19 mouse cellular contexts compared by ENCODE assay signal in the genomic region with DNA sequence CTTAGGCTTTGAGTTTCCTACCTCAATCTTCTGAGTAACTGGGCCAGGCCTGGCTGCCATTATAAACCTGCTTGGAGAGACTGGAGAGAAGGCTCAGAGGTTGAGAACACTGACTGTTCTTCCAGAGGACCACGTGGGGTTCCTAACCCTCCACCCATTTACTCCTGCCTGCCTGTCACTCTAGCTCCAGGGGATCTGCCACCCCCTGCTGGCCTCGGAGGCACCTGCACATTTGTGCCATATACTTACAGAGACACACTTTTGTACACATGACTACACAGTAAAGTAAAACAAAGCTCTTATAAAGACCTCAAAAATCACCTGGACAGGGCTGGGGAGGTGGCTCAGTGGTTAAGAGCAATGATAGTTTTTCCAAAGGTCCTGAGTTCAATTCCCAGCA. TPM values are rescaled to one million over a fixed set of nuclear protein-coding genes. Genes with fewer than 3 reads are reported as not detected.
DNase-seq lines count a peak whose midpoint lies in the region; ATAC-seq and TF ChIP-seq lines count a peak whose summit lies in the region.
"Had no signal": no experiment of that assay in that cellular context is flagged by ENCODE, and none has a peak within 500 bp of the region (broad histone marks: within the 10 kb centered on the region; RNA-seq: fewer than 3 reads in every experiment).

No protein-coding gene starts in this region.

- no peaks in the 10 kb centered on the region for H3K36me3 ChIP-seq in liver, embryonic 14.5 days (replicated peaks; ENCODE audit: control insufficient read depth, insufficient read depth, low read depth)
- H3K36me3 ChIP-seq in liver, embryonic 12.5 days: no peaks in the 10 kb centered on the region
- H3K36me3 ChIP-seq: embryonic facial prominence, embryonic 10.5 days; heart, embryonic 12.5 days; liver, embryonic 15.5 days; neural tube, embryonic 15.5 days had no signal

- H3K9me3 ChIP-seq in liver, embryonic 14.5 days (ENCODE audit: control insufficient read depth, low read length): no peaks in the 10 kb centered on the region
- no peaks in the 10 kb centered on the region for H3K9me3 ChIP-seq in liver, embryonic 12.5 days (replicated peaks)
- H3K9me3 ChIP-seq: embryonic facial prominence, embryonic 10.5 days; heart, embryonic 12.5 days; liver, embryonic 15.5 days; neural tube, embryonic 15.5 days had no signal

- H3K27me3 ChIP-seq in liver, embryonic 14.5 days (ENCODE audit: control insufficient read depth, insufficient read depth, low read length): no peaks in the 10 kb centered on the region
- H3K27me3 ChIP-seq in liver, embryonic 12.5 days (replicated peaks): peaks cover 40% of the 10 kb centered on the region
- H3K27me3 ChIP-seq: neural tube, embryonic 15.5 days had no signal

- H3K27ac ChIP-seq in liver, embryonic 14.5 days: no peak overlapping the region
- no peak overlapping the region for H3K27ac ChIP-seq in liver, embryonic 12.5 days
- H3K27ac ChIP-seq: embryonic facial prominence, embryonic 10.5 days; liver, embryonic 15.5 days; neural tube, embryonic 15.5 days had no signal

- TF ChIP-seq EP300 in liver, embryonic 14.5 days (IDR thresholded peaks at IDR 0.05; ENCODE audit: low read depth): no peak

- no peak overlapping the region for H3K4me3 ChIP-seq in liver, embryonic 14.5 days (ENCODE audit: insufficient read depth in 1 of 2, low read depth in 2 of 2, low read length in 2 of 2)
- no peak overlapping the region for H3K4me3 ChIP-seq in liver, embryonic 12.5 days
- H3K4me3 ChIP-seq: embryonic facial prominence, embryonic 10.5 days; erythroblast, embryonic 14.5 days; heart, embryonic 12.5 days; liver, embryonic 15.5 days; megakaryocyte, embryonic 14.5 days; neural tube, embryonic 15.5 days had no signal

- WGBS in liver, embryonic 14.5 days (ENCODE audit: insufficient replicate concordance): 54% methylated on average over 2 of the region's 2 CpGs
- WGBS in liver, embryonic 12.5 days (ENCODE audit: insufficient replicate concordance): 56% methylated on average over 2 of the region's 2 CpGs

- peak; percentile 81 for DNase-seq in heart, adult 11 months
- no peak for DNase-seq in heart, postnatal 4 days
- no peak for DNase-seq in liver, embryonic 14.5 days (ENCODE audit: low read depth in 3 of 3, low spot score in 3 of 3)
- peak; percentile 65 for DNase-seq in thymus, postnatal 4 days
- DNase-seq in thymus, postnatal 0 days (ENCODE audit: low spot score): no peak
- no peak for DNase-seq in urinary bladder, postnatal 10 days (ENCODE audit: low spot score)
- DNase-seq in lung, postnatal 10 days: no peak
- DNase-seq: cerebellum, adult 11 months; cerebellum, postnatal 25 days; gastrocnemius, postnatal 14 days; kidney, postnatal 14 days had no signal

- H3K4me1 ChIP-seq in liver, embryonic 14.5 days (replicated peaks; ENCODE audit: control insufficient read depth in 2 of 2, insufficient read depth in 2 of 2, low read length in 1 of 2): no peaks in the 10 kb centered on the region
- H3K4me1 ChIP-seq in liver, embryonic 12.5 days: no peaks in the 10 kb centered on the region
- H3K4me1 ChIP-seq: liver, embryonic 15.5 days had no signal

- no peak for ATAC-seq in liver, embryonic 14.5 days (ENCODE audit: insufficient read depth)
- ATAC-seq in liver, embryonic 12.5 days: no peak
- ATAC-seq: forebrain, embryonic 16.5 days had no signal

- no peak overlapping the region for H3K9ac ChIP-seq in liver, embryonic 14.5 days (replicated peaks)
- H3K9ac ChIP-seq in liver, embryonic 12.5 days: no peak overlapping the region
- H3K9ac ChIP-seq: heart, embryonic 12.5 days; liver, embryonic 15.5 days; neural tube, embryonic 15.5 days had no signal

- TF ChIP-seq CTCF in liver, embryonic 14.5 days (IDR thresholded peaks at IDR 0.05; ENCODE audit: low read depth): peak; percentile 53

- no peak overlapping the region for H3K4me2 ChIP-seq in liver, embryonic 14.5 days (ENCODE audit: low read depth)
- H3K4me2 ChIP-seq in liver, embryonic 12.5 days: no peak overlapping the region
- H3K4me2 ChIP-seq: heart, embryonic 12.5 days; liver, embryonic 15.5 days; neural tube, embryonic 15.5 days had no signal

RNA-seq across cellular contexts. Expression of a gene that starts 13.8 kb away (rescaled TPM):
- total RNA-seq in heart, postnatal 4 days (2021): 1 to 10 TPM; 3.4 to 4.2 TPM
- 0.38 and 0.45 TPM in 2 replicates for polyA plus RNA-seq in liver, embryonic 14.5 days (2012; rRNA removed)
- polyA plus RNA-seq in liver, embryonic 14.5 days (2014; fragmentation: Nextera tagmentation; extraction: Ambion mirVana): 0.20 and 0.58 TPM in 2 replicates
- 0.33 and 0.38 TPM in 2 replicates for polyA plus RNA-seq in liver, embryonic 12.5 days (2016; fragmentation: Nextera tagmentation; extraction: Ambion mirVana)
- polyA plus RNA-seq in thymus, postnatal 0 days (2015; fragmentation: Nextera tagmentation; extraction: Ambion mirVana): 36.6 and 42.0 TPM in 2 replicates

RNA-seq across cellular contexts. Expression of a gene that starts 23.5 kb away (rescaled TPM):
- total RNA-seq in heart, postnatal 4 days (2021): 1 to 10 TPM; 1.6 TPM
- polyA plus RNA-seq in liver, embryonic 14.5 days (2012; rRNA removed): 1.8 and 2.2 TPM in 2 replicates
- 6.0 and 6.4 TPM in 2 replicates for polyA plus RNA-seq in liver, embryonic 14.5 days (2014; fragmentation: Nextera tagmentation; extraction: Ambion mirVana)
- polyA plus RNA-seq in liver, embryonic 12.5 days (2016; fragmentation: Nextera tagmentation; extraction: Ambion mirVana): 15.6 and 17.1 TPM in 2 replicates
- polyA plus RNA-seq in thymus, postnatal 0 days (2015; fragmentation: Nextera tagmentation; extraction: Ambion mirVana): 201 and 211 TPM in 2 replicates
- polyA plus RNA-seq: erythroblast, embryonic 14.5 days had no signal

RNA-seq across cellular contexts. Expression of a gene that starts 50.4 kb away (rescaled TPM):
- total RNA-seq in heart, postnatal 4 days (2021): 1 to 10 TPM; 7.4 to 7.5 TPM
- polyA plus RNA-seq in liver, embryonic 14.5 days (2012; rRNA removed): 0.38 and 0.60 TPM in 2 replicates
- 0.21 TPM in 1 of 2 replicates, not detected in the other for polyA plus RNA-seq in liver, embryonic 14.5 days (2014; fragmentation: Nextera tagmentation; extraction: Ambion mirVana)
- 0.95 and 1.0 TPM in 2 replicates for polyA plus RNA-seq in liver, embryonic 12.5 days (2016; fragmentation: Nextera tagmentation; extraction: Ambion mirVana)
- 3.9 and 5.0 TPM in 2 replicates for polyA plus RNA-seq in thymus, postnatal 0 days (2015; fragmentation: Nextera tagmentation; extraction: Ambion mirVana)

RNA-seq across cellular contexts. Expression of a gene that starts 54.1 kb away (rescaled TPM):
- 100 to 1,000 TPM; 795 to 849 TPM for total RNA-seq in heart, postnatal 4 days (2021)
- polyA plus RNA-seq in liver, embryonic 14.5 days (2012; rRNA removed): 713 and 1,005 TPM in 2 replicates
- 717 and 735 TPM in 2 replicates for polyA plus RNA-seq in liver, embryonic 14.5 days (2014; fragmentation: Nextera tagmentation; extraction: Ambion mirVana)
- polyA plus RNA-seq in liver, embryonic 12.5 days (2016; fragmentation: Nextera tagmentation; extraction: Ambion mirVana): 869 and 913 TPM in 2 replicates
- polyA plus RNA-seq in thymus, postnatal 0 days (2015; fragmentation: Nextera tagmentation; extraction: Ambion mirVana): 1,510 and 1,580 TPM in 2 replicates

Comparison
In these comparisons a context has a peak if more than half of its experiments do, and no peak if none do; other contexts are left out.
1. DNase-seq: peak in heart, adult 11 months (single experiment) and thymus, postnatal 4 days (single experiment); none in heart, postnatal 4 days (single experiment), liver, embryonic 14.5 days (0 of 3), thymus, postnatal 0 days (single experiment), urinary bladder, postnatal 10 days (single experiment) and lung, postnatal 10 days (single experiment).
2. RNA of a gene that starts 13.8 kb away (polyA plus RNA-seq): 36.6 to 42.0 TPM in thymus, postnatal 0 days; 0.20 to 0.58 TPM in liver, embryonic 14.5 days and 0.33 to 0.38 TPM in liver, embryonic 12.5 days; every median in the first group is over 10 times any median in the second.
3. RNA of a gene that starts 23.5 kb away (polyA plus RNA-seq): 201 to 211 TPM in thymus, postnatal 0 days; 15.6 to 17.1 TPM in liver, embryonic 12.5 days and 1.8 to 6.4 TPM in liver, embryonic 14.5 days; every median in the first group is over 10 times any median in the second.